Mouse (Mus musculus) liver, embryonic 11.5 days (tissue): Measurements from ENCODE around the gene Nlrc3. TPM values are rescaled to one million over a fixed set of nuclear protein-coding genes. Genes with fewer than 3 reads are reported as not detected.

Experiments
- ATAC-seq: fragments of 200-750 bp; cut with Nextera tagmentation; replicated peaks from 2 replicates; pipeline ENCODE4 v1.8.0; 2017; ENCODE audit warnings: moderate number of reproducible peaks, mild to moderate bottlenecking, moderate TSS enrichment, moderate library complexity; ENCODE audit not compliant: low FRiP score
- DNase-seq: peaks from one replicate; pipeline ENCODE4 v3.0.0-alpha.2; 2017; ENCODE audit warnings: low spot score
- H3K27ac ChIP-seq: fragments of 300-500 bp; sonication (generic); 2 replicates; pipeline ENCODE4 v1.5.1; 2014; ENCODE audit warnings: mild to moderate bottlenecking, low read depth, low read length, control low read depth
- H3K27me3 ChIP-seq: fragments of 300-500 bp; sonication (generic); replicated peaks from 2 replicates; pipeline ENCODE4 v1.6.1; 2014; ENCODE audit warnings: low read length, mixed read lengths; ENCODE audit not compliant: control insufficient read depth, insufficient read depth
- H3K36me3 ChIP-seq: fragments of 300-500 bp; sonication (generic); 2 replicates; pipeline ENCODE4 v1.6.1; 2014; ENCODE audit warnings: mild to moderate bottlenecking, low read length, moderate library complexity, mixed read lengths; ENCODE audit not compliant: control insufficient read depth, insufficient read depth
- H3K4me1 ChIP-seq: fragments of 300-500 bp; sonication (generic); replicated peaks from 2 replicates; pipeline ENCODE4 v1.6.1; 2014; ENCODE audit warnings: low read length, mixed read lengths; ENCODE audit not compliant: control insufficient read depth, insufficient read depth
- H3K4me2 ChIP-seq: fragments of 300-500 bp; sonication (generic); 2 replicates; pipeline ENCODE4 v1.6.1; 2014; ENCODE audit warnings: mild to moderate bottlenecking, control low read depth, moderate library complexity
- H3K4me3 ChIP-seq: fragments of 300-500 bp; sonication (generic); 2 replicates; pipeline ENCODE4 v1.5.1; 2014; ENCODE audit warnings: low read depth, low read length, control low read depth
- H3K9ac ChIP-seq: fragments of 300-500 bp; sonication (generic); 2 replicates; pipeline ENCODE4 v1.6.1; 2014; ENCODE audit warnings: low read depth, low read length, control low read depth
- H3K9me3 ChIP-seq: fragments of 300-500 bp; sonication (generic); 2 replicates; pipeline ENCODE4 v1.6.1; 2016; ENCODE audit warnings: low read length, inconsistent platforms, mixed read lengths; ENCODE audit not compliant: control insufficient read depth
- WGBS: fragments of 180-500 bp; shearing (Covaris S2); extraction: QIAGEN DNeasy Blood & Tissue Kit; methylation state at CpG from one replicate; pipeline ENCODE4 v1.1.7; 2014; 5-methylcytosine and 5-hydroxymethylcytosine counted together
- polyA plus RNA-seq: library from polyadenylated mRNA; unstranded; fragments of >200 nt; fragmentation: Nextera tagmentation; extraction: Ambion mirVana; gene quantifications from 2 replicates; pipeline ENCODE4 v1.2.1, GENCODE M21; 2014

Gene Nlrc3
- polyA plus RNA-seq, 1 experiment from 2014 or later, result 1.1 TPM

- no peaks in the 10 kb centered on the region for H3K27me3 ChIP-seq
- peaks cover 22% of the 10 kb centered on the region for H3K36me3 ChIP-seq
- H3K9me3 ChIP-seq, result no peaks in the 10 kb centered on the region
- WGBS, result 89% methylated on average over 2 of the region's 2 CpGs
- H3K4me3 ChIP-seq, result no peak overlapping the region
- no peaks in the 10 kb centered on the region for H3K4me1 ChIP-seq
- no peak overlapping the region for H3K9ac ChIP-seq
- H3K27ac ChIP-seq, result no peak overlapping the region
- DNase-seq (no peak), ATAC-seq (no peak)
- no peak overlapping the region for H3K4me2 ChIP-seq
Observed at GRCm38 (mm10) chr16:3920756-3921155, 55.7 kb downstream of the Nlrc3 start.

DNA sequence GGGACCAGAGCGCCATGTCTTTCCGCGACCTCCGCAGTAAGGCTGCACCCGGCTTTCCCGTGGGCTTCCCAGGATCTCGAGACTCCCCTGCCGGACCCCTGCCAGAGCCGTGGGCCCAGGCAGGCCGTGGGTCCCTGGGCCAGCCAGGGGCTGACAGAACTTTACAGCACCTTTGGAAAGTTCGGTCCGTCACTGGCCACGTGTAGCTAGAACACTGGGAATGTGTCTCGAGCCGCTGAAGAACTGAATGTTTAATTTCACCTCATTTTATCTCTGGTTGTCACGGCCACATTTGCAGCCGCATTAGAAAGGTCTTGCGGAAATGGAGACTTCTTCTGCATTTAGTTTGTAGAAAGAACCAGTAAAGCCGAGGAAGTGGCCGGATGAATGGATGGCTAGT is 67.3 kb downstream of the Nlrc3 start:
- H3K9ac ChIP-seq, result peak overlapping the region; percentile 80
- 6% methylated on average over 20 of the region's 20 CpGs for WGBS
- no peak for ATAC-seq
- 0 out of 2 replicates have a peak overlapping the region, but pooled peaks have one; percentile 35 for H3K27ac ChIP-seq
- 0 out of 2 replicates have a peak, but pooled peaks cover 2% of the 10 kb centered on the region for H3K4me1 ChIP-seq
- no peaks in the 10 kb centered on the region for H3K27me3 ChIP-seq
- no peaks in the 10 kb centered on the region for H3K9me3 ChIP-seq
- peak overlapping the region; percentile 66 for H3K4me3 ChIP-seq
- peak overlapping the region; percentile 68 for H3K4me2 ChIP-seq
- peaks cover 12% of the 10 kb centered on the region for H3K36me3 ChIP-seq
- no peak for DNase-seq

DNA sequence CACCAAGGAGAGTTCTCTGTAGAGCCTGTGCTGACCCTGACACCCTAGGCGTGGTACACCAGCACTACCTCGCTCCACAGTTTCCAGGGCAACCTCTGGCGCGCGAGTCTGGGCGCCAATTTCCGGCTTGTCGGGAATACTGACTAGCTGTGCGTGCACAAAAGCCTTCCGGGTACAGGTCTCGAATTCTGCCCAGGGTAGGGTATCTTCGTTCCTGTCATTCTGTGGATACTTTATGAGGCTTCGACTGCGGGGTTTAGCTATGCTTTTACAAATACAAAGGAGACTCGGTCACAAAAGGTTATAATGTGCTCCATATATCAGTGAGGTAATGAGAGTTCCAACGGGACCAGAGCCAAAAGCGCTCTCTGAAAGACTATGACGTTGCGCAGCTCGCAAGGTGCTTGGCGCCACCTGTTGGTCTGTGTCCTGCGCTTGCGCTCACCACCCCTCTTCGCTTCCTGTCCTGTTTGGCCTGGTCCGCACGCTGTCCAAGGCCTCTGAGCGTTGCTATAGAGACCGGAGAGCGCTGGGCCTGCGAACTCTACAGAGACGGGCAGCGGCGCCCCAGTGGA is 67.8 kb downstream of the Nlrc3 start, which contains the start of the genes 1700037C18Rik and Cluap1:
TSS of gene 1700037C18Rik (minus strand) at position 153 of the 575 bp plus-strand sequence.
TSS of gene Cluap1 (plus strand) at position 265 of the 575 bp plus-strand sequence.
- H3K4me1 ChIP-seq, result 0 out of 2 replicates have a peak, but pooled peaks cover 2% of the 10 kb centered on the region
- WGBS, result under 1% methylated on average over 33 of the region's 33 CpGs
- ATAC-seq (peak; percentile 96), DNase-seq (peak; percentile 88)
- no peaks in the 10 kb centered on the region for H3K27me3 ChIP-seq
- H3K9me3 ChIP-seq, result no peaks in the 10 kb centered on the region
- H3K27ac ChIP-seq, result peak within 1 kb of the TSS; percentile 35; the same call in 1 of the 2 replicates
- peak within 1 kb of the TSS; percentile 68 for H3K4me2 ChIP-seq
- H3K36me3 ChIP-seq, result peaks cover 11% of the 10 kb centered on the region
- peak within 1 kb of the TSS; percentile 66 for H3K4me3 ChIP-seq
- H3K9ac ChIP-seq, result peak within 1 kb of the TSS; percentile 80

GRCm38 (mm10) chr16:3907471-3907870 is 69.0 kb downstream of the Nlrc3 start:
- peaks cover 5% of the 10 kb centered on the region; the same call in 1 of the 2 replicates for H3K36me3 ChIP-seq
- WGBS, result 79% methylated on average over 2 of the region's 2 CpGs

GRCm38 (mm10) chr16:3896553-3896952 is 79.9 kb downstream of the Nlrc3 start:
- H3K9ac ChIP-seq, result no peak overlapping the region
- ATAC-seq, result no peak
- WGBS, result 88% methylated on average over 1 of the region's 1 CpGs
- H3K27ac ChIP-seq, result no peak overlapping the region
- no peaks in the 10 kb centered on the region for H3K27me3 ChIP-seq
- peaks cover 24% of the 10 kb centered on the region for H3K36me3 ChIP-seq
- no peak overlapping the region for H3K4me3 ChIP-seq
- H3K4me1 ChIP-seq, result peaks cover 11% of the 10 kb centered on the region
- DNase-seq, result no peak
- no peak overlapping the region for H3K4me2 ChIP-seq
- H3K9me3 ChIP-seq, result no peaks in the 10 kb centered on the region

More at GRCm38 (mm10) chr16:3907471-3907870, 69.0 kb downstream of the Nlrc3 start:
- 0 out of 2 replicates have a peak, but pooled peaks cover 2% of the 10 kb centered on the region for H3K4me1 ChIP-seq
- no peak overlapping the region for H3K9ac ChIP-seq
- DNase-seq (no peak), ATAC-seq (no peak)
- no peaks in the 10 kb centered on the region for H3K27me3 ChIP-seq
- peak overlapping the region; percentile 68; the same call in 1 of the 2 replicates for H3K4me2 ChIP-seq
- no peaks in the 10 kb centered on the region for H3K9me3 ChIP-seq
- H3K4me3 ChIP-seq, result no peak overlapping the region
- no peak overlapping the region for H3K27ac ChIP-seq

- no peak for DNase-seq
- Histone ChIP-seq H3K4me1 (peaks cover 11% of the 10 kb centered on the region), H3K9me3 (no peaks in the 10 kb centered on the region), H3K27me3 (no peaks in the 10 kb centered on the region), H3K4me3 (no peak overlapping the region), H3K27ac (no peak overlapping the region), H3K36me3 (peaks cover 21% of the 10 kb centered on the region), H3K9ac (no peak overlapping the region), H3K4me2 (no peak overlapping the region)
- ATAC-seq, result no peak
- 82% methylated on average over 6 of the region's 6 CpGs for WGBS
Observed at GRCm38 (mm10) chr16:3896046-3896445, 80.4 kb downstream of the Nlrc3 start.

GRCm38 (mm10) chr16:3895173-3895792 is 81.1 kb downstream of the Nlrc3 start:
- Histone ChIP-seq H3K9ac (no peak overlapping the region), H3K27ac (peak overlapping the region; percentile 67), H3K27me3 (no peaks in the 10 kb centered on the region), H3K4me1 (peaks cover 11% of the 10 kb centered on the region), H3K36me3 (peaks cover 16% of the 10 kb centered on the region), H3K4me3 (no peak overlapping the region; the same call in 1 of the 2 replicates), H3K9me3 (no peaks in the 10 kb centered on the region), H3K4me2 (peak overlapping the region; percentile 46)
- no peak for DNase-seq
- ATAC-seq, result peak; percentile 62; the same call in 1 of the 2 replicates
- WGBS, result 45% methylated on average over 9 of the region's 9 CpGs
